Mouse (Mus musculus) lung, postnatal 4 days (tissue): ENCODE measurements around the gene 4933428M09Rik.
A peak's percentile ranks its signal among the peaks of the same experiment; 100 is the strongest.
"Not testable (repeated sequence)": the region's sequence is repeated elsewhere in the genome, so short reads cannot be mapped to it uniquely, and the experiment has no call there.

ENCODE experiments used
- DNase-seq, 2 experiments: peaks; one replicate each; pipeline ENCODE4 v3.0.0; 2021

The 4933428M09Rik gene

DNA sequence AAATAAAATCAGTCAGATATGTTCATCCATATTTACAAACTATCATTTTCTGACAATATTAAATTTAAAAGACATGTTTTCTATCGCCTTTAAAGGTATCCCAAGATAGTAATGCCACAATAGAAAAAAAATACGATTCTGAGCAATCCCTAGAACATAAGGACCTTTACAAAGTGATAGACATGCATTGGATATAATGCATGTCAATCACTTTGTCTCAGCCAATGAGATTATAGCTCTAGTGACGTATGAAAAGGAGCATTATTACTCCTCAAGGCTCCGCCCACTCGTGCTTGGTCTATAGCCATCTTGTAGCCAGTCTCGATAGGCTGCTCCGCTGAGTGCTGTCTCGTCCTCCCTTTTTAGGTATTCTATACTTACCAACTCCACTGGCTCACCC is at the start of gene 4933428M09Rik:
Gene 4933428M09Rik, plus strand, starts transcription at position 301 of the 400 bp plus-strand sequence.
- no peak for DNase-seq

DNA sequence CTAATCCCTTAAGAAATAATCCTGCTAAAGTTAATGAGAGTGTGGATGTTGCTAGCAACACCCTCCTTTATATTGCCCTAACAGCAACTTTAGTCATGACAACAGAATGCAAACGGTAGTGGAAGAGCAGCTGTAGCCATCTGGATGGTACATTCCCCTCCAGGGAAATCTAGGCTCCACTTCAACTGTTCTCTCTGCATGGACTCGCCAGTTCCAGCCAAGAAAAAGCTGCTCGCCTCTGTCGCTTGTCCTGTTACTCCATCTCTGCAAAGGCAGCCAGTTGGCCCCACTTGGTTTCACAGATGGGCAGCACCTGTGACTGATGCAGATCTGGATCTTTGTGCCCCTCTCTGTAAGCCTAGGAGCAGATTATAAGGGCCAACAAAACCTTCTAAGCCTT is 45.0 kb upstream of the 4933428M09Rik start:
- peak; percentile 5 to 55 for DNase-seq

DNA sequence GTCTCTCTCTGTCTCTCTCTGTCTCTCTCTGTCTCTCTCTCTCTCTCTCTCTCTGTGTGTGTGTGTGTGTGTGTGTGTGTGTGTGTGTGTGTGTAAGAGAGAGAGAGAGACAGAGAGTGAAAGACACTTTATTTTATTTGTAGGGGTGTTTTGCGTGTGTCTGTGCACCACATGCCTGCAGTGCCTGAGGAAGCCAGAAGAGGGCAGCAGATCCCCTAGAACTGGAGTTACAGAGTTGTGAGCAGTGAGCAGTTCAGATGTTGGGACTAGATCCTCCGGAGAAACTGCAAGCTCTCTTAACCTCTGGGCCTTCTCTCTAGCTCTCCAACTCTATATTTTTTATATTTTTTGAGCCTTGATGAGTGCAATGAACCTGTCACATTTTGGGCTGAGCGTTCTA is 12.5 kb downstream of the 4933428M09Rik start:
- not testable (repeated sequence) for DNase-seq

DNA sequence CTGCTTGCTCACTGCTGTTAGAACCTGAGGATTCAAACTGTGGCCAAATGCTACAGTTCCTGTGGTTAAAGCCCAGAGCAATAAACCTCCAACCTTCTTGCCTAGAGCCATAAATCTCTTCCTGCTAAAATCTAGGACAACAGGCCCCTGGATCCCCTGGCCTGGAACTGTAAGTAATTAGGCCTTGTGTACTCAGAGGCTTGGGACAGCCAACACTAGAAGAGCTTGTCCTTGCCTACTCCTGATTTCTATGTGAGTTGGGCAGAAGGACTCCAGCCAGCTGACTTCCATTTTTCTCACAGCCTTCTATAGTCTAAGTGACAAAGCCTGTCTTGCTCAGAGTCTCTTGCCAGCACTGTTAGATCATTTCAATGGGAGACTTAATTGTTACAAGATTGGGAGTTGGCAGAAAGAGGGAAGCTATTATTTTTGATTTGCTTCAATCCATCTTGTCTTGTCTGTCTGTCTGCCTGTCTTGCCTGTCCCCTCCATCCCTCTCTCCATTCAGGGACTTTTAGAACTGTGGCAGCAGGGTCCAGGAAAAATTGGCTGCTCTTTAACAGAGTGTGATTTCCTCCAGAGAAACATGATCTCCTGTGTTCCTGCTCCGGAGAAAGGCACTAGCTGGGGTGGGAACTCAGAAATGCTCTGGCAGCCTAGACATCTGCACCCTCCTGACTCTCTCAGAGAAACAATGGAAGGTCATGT is 15.7 kb downstream of the 4933428M09Rik start:
- DNase-seq, result no peak

DNA sequence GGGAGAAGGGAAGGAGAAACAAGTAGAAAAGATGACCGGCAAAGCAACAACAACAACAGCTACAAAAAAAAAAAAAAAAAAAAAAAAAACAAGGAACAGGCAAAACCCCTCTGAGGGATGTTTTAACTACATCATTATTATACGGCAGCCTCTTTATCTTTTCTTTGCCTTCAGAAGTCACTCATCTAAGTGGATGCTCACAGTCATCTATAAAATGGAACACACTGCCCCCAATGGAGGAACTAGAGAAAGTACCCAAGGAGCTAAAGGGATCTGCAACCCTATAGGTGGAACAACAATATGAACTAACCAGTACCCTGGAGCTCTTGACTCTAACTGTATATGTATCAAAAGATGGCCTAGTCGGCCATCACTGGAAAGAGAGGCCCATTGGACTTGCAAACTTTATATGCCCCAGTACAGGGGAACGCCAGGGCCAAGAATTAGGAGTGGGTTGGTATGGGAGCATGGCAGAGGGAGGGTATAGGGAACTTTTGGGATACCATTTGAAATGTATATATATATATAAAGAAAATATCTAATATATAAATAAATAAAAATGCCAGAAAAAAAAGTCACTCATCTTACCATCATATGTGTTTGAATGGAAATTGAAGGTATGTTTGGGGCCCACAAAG is 30.3 kb downstream of the 4933428M09Rik start:
- DNase-seq, result not testable (repeated sequence)

DNA sequence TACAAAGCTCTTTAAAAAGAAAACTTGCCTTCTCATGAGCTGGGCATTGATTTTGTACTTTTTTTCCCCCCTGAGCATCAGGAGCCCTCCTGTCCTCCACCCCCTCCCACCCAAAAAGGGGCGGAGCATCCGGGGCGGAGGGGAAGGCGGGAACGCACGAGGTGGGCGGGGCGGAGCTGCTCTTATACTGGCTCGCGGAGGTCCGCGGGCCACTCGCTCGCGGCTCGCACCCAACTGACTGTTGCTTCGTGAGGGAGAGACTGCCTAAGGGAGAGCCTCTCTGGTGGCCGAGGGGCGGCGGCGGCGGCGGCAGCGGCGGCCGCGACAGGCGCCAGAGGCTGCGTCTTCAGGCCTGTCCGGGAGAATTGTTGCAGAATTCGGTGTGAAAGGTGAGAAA is 30.8 kb downstream of the 4933428M09Rik start, which contains the start of gene Mum1l1:
Gene Mum1l1, plus strand, starts transcription at position 214 of the 397 bp plus-strand sequence.
- peak; percentile 79 to 84 for DNase-seq

DNA sequence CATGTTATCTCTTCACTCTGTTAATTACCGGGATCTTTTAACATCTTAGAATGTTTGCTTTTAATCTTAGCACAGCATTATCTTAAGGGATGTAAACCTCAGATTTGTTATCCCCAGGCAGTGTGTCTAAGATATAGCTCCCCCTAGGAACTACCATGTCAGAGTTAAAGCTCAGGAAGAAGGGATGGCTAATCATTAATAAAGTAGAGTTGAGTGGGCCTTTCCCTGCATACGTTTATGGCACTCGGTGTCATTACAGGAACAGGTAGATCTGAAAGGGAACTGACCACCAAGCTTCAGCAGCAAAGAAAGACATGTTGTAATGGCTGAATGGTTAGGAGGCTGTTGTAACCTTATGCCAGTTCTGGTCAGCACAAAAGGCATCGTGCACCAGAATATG is 35.7 kb downstream of the 4933428M09Rik start:
- no peak for DNase-seq

DNA sequence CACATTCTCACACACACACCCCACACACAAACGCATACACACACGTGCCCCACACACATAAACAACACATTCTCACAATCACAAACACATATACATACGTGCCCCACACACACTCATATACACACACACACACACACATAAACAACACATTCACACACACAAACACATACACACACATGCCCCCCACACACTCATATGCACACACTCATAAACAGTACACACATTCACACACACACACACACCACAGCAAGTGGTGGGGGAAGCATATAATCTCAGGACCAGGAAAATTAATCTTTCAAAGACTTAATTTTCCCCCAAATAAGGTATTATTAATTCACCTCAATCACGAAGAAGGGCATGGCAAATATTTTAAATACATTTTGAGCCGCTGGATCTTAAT is 37.4 kb downstream of the 4933428M09Rik start:
- DNase-seq, result no peak

DNA sequence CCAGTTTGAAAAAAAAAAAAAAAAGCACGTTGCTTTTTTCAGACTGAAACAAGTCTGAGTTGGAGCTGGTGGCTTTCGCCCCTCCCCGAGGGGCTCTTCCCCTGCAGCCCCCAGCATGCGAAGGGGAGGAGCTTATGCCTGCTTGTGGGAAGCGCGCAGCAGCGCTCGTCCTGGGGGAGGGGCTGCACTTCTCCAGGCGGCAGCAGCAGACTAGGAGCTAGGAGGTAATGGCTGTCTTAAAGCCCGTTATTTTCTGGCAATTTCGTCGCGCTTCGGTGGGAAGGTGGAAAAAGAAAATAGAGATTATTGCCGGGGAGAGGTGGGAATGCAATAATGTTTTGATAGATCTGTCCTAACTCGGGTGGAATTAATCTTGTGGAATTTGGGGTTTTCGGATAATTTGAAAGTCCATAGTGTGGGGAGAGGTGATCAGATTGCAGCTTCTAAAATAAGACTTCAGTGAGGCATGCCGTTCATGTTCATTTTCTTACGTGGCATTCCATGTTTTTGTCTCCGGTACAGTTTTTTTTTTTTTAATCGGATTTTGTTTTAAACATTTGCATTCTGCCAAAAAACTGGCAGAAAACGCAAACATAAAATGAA is 38.1 kb downstream of the 4933428M09Rik start:
- DNase-seq, result peak; percentile 53 to 74

DNA sequence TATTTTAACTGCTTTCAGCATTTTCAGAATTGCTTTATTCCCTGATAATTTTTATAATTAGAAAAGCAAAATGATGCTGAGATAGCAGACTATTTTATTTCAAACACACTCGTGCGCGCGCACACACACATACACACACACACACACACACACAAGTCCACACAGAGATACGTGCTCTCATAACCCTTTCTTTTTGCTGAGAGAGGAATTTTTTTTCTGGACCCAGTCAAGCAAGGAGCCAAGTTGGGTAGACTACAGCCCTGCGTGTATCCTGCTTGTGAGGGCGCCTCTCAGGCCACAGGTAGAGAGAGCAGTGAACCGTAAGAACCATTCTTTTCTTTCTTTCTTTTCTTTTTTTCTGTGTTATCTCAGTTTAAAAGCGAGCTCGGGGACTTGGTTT is 38.7 kb downstream of the 4933428M09Rik start:
- no peak for DNase-seq

DNA sequence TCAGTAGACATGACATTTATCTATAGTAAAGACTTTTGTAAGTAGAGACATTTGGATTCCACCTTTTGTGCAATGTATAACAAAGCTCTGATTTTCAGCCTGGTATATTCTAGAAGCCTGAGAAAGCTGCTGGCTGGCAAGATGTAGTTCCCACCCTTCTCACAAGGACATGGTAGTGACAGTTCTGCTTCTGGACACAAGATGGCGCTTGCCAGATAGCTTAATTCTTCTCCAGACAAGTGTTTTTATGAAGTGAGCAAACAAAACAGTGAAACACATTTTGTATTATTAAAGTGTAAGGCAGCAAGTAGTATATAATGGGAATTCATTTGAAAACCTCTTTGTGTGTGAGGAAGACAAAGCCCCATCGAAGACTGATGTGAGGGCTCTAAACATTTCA is 40.0 kb downstream of the 4933428M09Rik start:
- peak in 1 of 2 experiments; percentile 59 for DNase-seq

DNA sequence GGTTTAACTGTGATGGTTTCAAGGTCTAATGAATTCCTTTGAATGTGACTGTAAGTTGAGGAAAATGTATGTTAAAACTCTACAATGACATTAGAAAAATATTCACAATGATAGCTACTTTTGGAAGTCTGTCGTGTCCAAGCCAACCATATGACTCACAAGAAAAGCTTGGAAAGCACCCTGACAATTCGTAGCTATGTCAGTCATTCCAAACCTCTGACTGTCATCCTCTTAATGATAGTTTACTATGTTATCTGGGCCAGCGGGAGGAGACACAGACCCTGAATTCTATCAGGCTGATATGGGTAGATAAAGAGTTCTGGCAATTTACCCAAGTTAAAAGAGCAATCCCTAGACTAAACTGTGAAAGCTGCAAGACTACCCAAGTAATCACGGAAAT is 41.8 kb downstream of the 4933428M09Rik start:
- no peak for DNase-seq

DNA sequence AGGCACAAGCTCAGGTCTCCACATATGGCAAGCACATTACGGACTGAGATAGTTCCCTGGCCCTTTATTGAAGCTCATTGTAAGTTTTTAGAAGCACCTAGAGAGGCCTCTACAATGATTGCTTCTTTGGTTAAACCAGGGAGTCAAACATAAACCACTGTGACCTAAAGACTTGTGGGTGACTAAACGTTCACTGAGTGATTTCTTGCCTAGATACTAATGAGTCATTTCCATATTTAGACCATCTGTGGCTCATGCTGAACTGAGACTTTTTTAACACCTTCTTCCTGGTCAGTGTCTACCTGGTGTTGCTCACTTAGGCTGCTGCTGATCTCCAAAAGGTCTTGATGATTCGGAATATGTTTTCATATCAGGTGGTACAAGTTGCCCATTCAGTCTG is 42.9 kb downstream of the 4933428M09Rik start:
- no peak for DNase-seq
